Mouse (Mus musculus): ENCODE measurements around the gene Akap13.

DNA sequence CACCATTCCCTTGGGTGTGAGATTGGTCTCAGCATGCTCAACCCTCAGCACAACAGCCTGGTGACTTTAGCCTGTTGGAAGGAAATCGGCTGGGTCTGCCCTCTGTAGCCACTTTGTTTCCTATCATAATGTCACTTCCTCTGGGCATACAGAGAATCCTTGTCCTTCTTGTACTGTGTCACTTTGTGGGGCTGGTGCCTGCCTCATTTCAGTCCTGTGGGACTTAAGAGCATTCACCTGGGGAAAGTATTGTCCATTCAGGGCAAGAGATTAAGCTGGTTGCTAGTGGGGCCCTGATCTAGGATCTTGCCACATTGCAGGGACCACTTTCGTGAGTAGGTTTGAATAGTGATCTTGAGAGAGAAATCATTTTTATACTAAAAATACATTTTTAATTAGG lies 34.4 kb upstream of the Akap13 start:
- TF ChIP-seq CTCF (IDR thresholded peaks at IDR 0.05; ENCODE audit: low read depth) (no peak), EP300 (IDR thresholded peaks at IDR 0.05; ENCODE audit: low read depth) (no peak)
